Mouse (Mus musculus): ENCODE results near the gene Cks1b. TPM values are rescaled to one million over a fixed set of nuclear protein-coding genes. Genes with fewer than 3 reads are reported as not detected.

Cks1b gene
- polyA plus RNA-seq, 1 experiment from 2014 or later = 480 TPM

DNA sequence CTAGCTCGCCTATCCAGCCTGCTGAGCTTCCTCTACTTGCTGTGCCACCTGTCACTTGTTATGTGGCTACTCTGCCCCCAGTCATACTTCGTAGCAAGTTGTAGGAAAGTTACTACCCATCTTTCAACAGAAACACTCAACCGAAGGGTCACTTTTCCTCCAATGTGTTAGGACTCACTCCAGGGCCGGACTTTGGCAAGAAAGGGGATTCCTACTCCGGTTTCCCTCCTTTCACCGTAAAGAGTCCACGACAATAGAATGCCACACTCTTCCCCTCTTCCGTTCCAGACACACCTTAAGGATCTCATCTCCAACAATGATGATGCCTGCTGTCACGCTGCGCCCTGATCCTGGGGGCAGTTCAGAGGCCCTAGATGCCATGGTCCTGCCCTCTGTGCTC, 7.3 kb downstream of the Cks1b start:
- H3K4me1 ChIP-seq = peaks cover 6% of the 10 kb centered on the region
- WGBS = 80% methylated on average over 10 of the region's 10 CpGs
- peak overlapping the region; percentile 56 for H3K4me3 ChIP-seq
- no peak overlapping the region for H3K27ac ChIP-seq
- no peaks in the 10 kb centered on the region for H3K9me3 ChIP-seq
- ATAC-seq (ENCODE audit: insufficient number of reproducible peaks, insufficient read depth, low FRiP score, low TSS enrichment) = no peak
- peaks cover 32% of the 10 kb centered on the region for H3K36me3 ChIP-seq
- no peaks in the 10 kb centered on the region for H3K27me3 ChIP-seq
- peak overlapping the region; percentile 75 for H3K4me2 ChIP-seq (replicated peaks)
- H3K9ac ChIP-seq = peak overlapping the region; percentile 55

DNA sequence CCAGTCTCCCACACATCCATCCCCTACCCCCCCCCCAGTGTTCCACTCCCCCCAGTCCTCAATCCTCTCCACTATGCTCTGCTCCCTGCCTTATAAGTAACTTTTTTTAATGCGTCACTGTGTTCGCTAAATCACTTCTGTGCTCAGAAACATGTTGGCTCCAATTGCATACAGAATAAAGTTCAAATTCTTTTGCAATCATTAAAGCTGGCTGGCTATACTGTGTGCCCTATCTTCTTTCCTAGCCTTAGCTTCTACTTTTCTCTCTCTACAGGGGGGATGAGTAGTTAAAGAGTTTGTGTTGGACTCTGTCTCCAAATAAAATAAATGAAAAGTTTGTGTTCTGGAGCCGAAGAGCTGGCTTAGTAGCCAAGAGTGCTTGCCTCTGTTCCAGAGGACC, 8.5 kb downstream of the Cks1b start:
- H3K36me3 ChIP-seq = peaks cover 20% of the 10 kb centered on the region
- H3K9me3 ChIP-seq = no peaks in the 10 kb centered on the region
- H3K4me3 ChIP-seq = no peak overlapping the region
- H3K9ac ChIP-seq = no peak overlapping the region
- no peak for ATAC-seq (ENCODE audit: insufficient number of reproducible peaks, insufficient read depth, low FRiP score, low TSS enrichment)
- WGBS = 95% methylated on average over 3 of the region's 3 CpGs
- no peak overlapping the region for H3K4me2 ChIP-seq (replicated peaks)
- peaks cover 6% of the 10 kb centered on the region for H3K4me1 ChIP-seq
- no peaks in the 10 kb centered on the region for H3K27me3 ChIP-seq
- H3K27ac ChIP-seq = no peak overlapping the region

DNA sequence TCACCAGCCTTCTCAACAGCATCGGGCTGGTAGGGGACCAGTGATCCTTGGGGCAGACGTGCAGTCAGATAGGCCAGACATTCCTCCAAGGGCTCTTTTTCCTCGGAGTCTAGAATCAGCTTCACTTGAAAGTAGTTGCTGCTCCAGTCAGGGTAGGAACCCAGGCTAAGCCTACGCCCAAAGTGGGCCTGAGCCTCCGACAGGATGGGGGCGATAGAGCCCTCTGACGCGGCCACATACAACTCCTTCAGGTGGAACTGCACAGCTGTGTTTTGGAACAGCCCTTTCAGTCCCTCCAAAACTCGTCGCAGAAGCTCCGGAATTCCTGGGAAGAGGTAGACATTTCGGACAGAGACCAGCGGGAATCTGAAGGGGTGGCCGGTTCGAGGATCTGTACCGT, 9.7 kb downstream of the Cks1b start:
- no peak overlapping the region for H3K4me3 ChIP-seq
- peaks cover 12% of the 10 kb centered on the region for H3K36me3 ChIP-seq
- ATAC-seq (ENCODE audit: insufficient number of reproducible peaks, insufficient read depth, low FRiP score, low TSS enrichment) = no peak
- no peak overlapping the region for H3K27ac ChIP-seq
- no peak overlapping the region for H3K9ac ChIP-seq
- no peak overlapping the region for H3K4me2 ChIP-seq (replicated peaks)
- peaks cover 6% of the 10 kb centered on the region for H3K4me1 ChIP-seq
- H3K9me3 ChIP-seq = no peaks in the 10 kb centered on the region
- no peaks in the 10 kb centered on the region for H3K27me3 ChIP-seq
- 65% methylated on average over 16 of the region's 16 CpGs for WGBS

DNA sequence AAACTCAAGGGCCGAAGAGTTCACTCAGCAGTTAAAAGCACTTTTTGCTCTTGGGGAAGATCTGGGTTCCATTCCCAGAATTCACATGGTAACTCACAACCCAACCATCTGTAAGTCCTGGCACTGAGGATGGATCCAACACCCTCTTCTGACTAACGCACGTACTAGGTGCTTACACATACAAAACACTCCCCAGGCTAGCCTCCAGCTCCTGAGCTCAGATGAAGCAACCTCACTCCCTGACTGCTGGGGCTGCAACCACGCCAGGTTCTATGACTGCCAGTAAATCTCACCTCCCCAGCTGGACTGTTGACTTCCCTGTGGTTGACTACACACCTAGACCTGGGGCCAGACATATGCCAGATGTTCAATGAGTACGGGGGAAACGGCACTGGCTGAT, 11.3 kb downstream of the Cks1b start:
- H3K27ac ChIP-seq = no peak overlapping the region
- ATAC-seq (ENCODE audit: insufficient number of reproducible peaks, insufficient read depth, low FRiP score, low TSS enrichment) = no peak
- WGBS = 93% methylated on average over 6 of the region's 6 CpGs
- peaks cover 6% of the 10 kb centered on the region for H3K4me1 ChIP-seq
- no peak overlapping the region for H3K4me2 ChIP-seq (replicated peaks)
- no peaks in the 10 kb centered on the region for H3K27me3 ChIP-seq
- H3K4me3 ChIP-seq = no peak overlapping the region
- H3K9me3 ChIP-seq = no peaks in the 10 kb centered on the region
- peaks cover 22% of the 10 kb centered on the region for H3K36me3 ChIP-seq
- H3K9ac ChIP-seq = no peak overlapping the region

DNA sequence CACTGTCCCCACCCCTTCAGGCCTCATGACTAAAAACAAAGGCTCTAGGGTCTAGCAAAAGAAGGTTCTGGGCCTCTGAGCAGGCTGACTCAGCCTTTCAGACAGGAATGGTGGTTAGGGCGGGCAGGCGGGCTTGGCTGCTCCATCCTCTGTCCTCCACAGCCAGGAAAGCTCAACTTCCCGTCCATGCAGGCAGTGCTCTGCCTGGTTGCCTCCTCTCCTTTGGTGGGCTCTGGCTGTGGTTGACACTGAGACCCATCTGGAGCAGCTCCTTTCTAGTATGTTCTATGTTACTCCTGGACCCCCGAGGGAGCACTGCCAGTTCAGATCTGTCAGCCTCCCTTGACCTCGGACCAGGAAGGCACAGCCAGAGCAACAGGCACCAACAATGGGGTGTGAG, 15.5 kb downstream of the Cks1b start, which contains the start of gene Lenep:
TSS of gene Lenep (minus strand) at position 101 of the 400 bp plus-strand sequence.
- H3K4me2 ChIP-seq (replicated peaks) = no peak within 1 kb of the TSS
- ATAC-seq (ENCODE audit: insufficient number of reproducible peaks, insufficient read depth, low FRiP score, low TSS enrichment) = no peak
- H3K9ac ChIP-seq = no peak within 1 kb of the TSS
- no peaks in the 10 kb centered on the region for H3K9me3 ChIP-seq
- no peak within 1 kb of the TSS for H3K27ac ChIP-seq
- H3K27me3 ChIP-seq = no peaks in the 10 kb centered on the region
- no peak within 1 kb of the TSS for H3K4me3 ChIP-seq
- 79% methylated on average over 5 of the region's 5 CpGs for WGBS
- peaks cover 22% of the 10 kb centered on the region for H3K36me3 ChIP-seq
- no peaks in the 10 kb centered on the region for H3K4me1 ChIP-seq

DNA sequence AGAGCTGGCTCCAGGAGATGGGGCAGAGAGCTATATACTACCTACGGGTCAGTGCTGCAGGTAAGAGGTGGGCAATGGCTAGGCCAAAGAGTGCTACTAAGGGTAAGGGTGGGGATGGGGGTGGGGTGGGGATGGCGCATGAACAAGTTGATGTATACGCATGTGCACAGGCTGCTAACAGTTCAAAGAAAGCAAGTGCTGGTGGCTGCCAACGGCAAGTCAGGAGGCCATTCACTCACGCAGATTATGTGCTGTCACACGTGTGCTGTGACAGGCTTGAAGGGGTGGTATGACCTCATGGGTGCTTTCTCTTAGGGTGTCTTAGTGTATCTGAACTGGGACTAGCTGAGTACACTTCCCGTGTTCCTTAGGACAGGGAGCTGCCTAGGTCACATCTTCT, 16.9 kb downstream of the Cks1b start:
- H3K27ac ChIP-seq = no peak overlapping the region
- no peak for ATAC-seq (ENCODE audit: insufficient number of reproducible peaks, insufficient read depth, low FRiP score, low TSS enrichment)
- H3K4me2 ChIP-seq (replicated peaks) = no peak overlapping the region
- no peaks in the 10 kb centered on the region for H3K27me3 ChIP-seq
- H3K9ac ChIP-seq = no peak overlapping the region
- 86% methylated on average over 7 of the region's 7 CpGs for WGBS
- no peaks in the 10 kb centered on the region for H3K9me3 ChIP-seq
- no peaks in the 10 kb centered on the region for H3K4me1 ChIP-seq
- H3K36me3 ChIP-seq = peaks cover 15% of the 10 kb centered on the region
- H3K4me3 ChIP-seq = no peak overlapping the region

DNA sequence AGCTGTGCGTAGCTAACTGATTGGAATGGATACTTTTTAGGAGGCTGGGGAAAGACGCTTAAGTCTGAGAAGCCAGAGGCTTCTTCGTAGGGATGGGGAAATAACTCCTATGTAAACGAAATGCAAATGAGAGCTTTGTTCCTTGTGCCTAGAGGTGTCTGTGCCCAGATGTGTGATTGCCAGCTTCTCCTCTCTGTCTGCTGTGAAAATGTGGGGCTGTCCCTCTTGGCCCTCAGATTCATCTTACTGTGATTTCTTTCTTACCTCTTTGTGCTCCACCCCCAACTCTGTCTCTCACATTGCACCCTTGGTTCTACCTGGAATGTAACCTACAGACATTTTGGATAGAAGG, 21.6 kb downstream of the Cks1b start:
- Histone ChIP-seq H3K27me3 (peaks cover 15% of the 10 kb centered on the region), H3K36me3 (no peaks in the 10 kb centered on the region; the same call in 1 of the 2 replicates), H3K27ac (no peak overlapping the region), H3K4me2 (replicated peaks) (peak overlapping the region; percentile 97), H3K9ac (peak overlapping the region; percentile 55; the same call in 1 of the 2 replicates), H3K4me3 (peak overlapping the region; percentile 50), H3K4me1 (peaks cover 29% of the 10 kb centered on the region), H3K9me3 (no peaks in the 10 kb centered on the region)
- 2% methylated on average over 4 of the region's 4 CpGs for WGBS
- ATAC-seq (ENCODE audit: insufficient number of reproducible peaks, insufficient read depth, low FRiP score, low TSS enrichment) = no peak

DNA sequence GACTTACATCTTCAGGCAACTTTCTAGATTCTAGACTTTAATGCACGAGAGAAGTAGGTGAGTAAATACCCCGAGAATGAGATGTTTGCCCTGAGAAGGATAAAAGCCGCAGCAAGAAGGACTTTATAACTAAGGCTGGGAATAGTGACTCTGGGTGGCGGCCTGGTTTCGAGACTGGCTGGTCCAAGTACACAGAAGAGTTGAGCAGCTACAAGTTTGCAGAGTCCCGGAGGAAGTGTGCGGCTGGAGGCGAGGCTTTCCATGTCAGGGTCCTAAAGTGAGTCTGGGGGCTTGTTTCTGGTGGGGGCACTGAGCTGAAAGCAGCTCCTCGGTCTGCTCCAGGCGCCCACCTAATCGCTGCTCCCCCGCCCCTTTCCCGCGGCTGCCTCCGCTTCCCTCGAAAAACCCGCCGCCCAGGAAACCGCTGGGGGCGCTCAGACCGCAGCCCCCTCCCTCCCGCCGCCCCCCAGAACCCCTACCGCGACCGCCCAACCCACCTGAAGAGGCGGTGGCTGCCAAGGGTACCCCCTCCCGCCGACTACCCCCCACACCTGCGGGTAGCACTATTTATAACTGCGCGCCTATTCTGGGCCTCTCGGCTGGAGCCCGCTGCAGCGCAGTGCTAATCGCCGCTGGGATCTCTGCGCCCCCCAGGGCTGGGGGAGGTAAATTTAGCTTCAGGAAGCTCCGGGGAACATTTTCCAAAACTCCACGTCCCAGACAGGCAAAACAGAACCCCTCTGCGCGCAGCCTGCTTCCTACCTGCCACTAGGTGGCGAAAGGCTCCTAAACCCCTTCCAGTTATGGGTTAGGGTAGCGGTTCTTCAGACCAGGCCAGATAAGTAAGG, 22.2 kb downstream of the Cks1b start:
- H3K36me3 ChIP-seq = no peaks in the 10 kb centered on the region; the same call in 1 of the 2 replicates
- peak overlapping the region; percentile 50 for H3K4me3 ChIP-seq
- H3K4me2 ChIP-seq (replicated peaks) = peak overlapping the region; percentile 97
- WGBS = under 1% methylated on average over 44 of the region's 44 CpGs
- H3K9me3 ChIP-seq = no peaks in the 10 kb centered on the region
- peaks cover 21% of the 10 kb centered on the region for H3K27me3 ChIP-seq
- H3K4me1 ChIP-seq = peaks cover 35% of the 10 kb centered on the region
- H3K9ac ChIP-seq = peak overlapping the region; percentile 55
- H3K27ac ChIP-seq = peak overlapping the region; percentile 68; the same call in 1 of the 2 replicates
- no peak for ATAC-seq (ENCODE audit: insufficient number of reproducible peaks, insufficient read depth, low FRiP score, low TSS enrichment)

DNA sequence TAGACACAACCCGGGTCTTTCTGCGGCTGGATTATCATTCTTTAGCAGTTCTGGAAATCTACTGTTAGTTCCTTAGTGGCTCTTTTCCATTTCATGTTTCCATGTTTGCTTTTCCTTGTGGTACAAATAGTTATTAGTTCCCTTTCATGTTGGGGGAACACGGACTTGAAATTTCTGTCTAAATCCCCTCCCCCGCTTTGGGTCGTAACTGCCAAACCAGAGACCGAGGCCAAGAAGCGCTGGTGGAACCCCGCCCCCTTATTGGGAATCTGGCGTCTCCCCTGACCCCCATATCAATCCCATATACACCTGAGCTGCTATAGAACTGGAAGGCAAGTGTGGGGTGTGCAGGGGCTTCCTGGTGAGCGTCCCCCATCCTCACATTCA, 22.8 kb downstream of the Cks1b start:
- Histone ChIP-seq H3K4me2 (replicated peaks) (peak overlapping the region; percentile 97), H3K9ac (peak overlapping the region; percentile 58; the same call in 1 of the 2 replicates), H3K4me1 (peaks cover 42% of the 10 kb centered on the region), H3K27ac (peak overlapping the region; percentile 68), H3K36me3 (no peaks in the 10 kb centered on the region; the same call in 1 of the 2 replicates), H3K27me3 (peaks cover 26% of the 10 kb centered on the region), H3K4me3 (peak overlapping the region; percentile 50), H3K9me3 (no peaks in the 10 kb centered on the region)
- WGBS = 3% methylated on average over 10 of the region's 10 CpGs
- no peak for ATAC-seq (ENCODE audit: insufficient number of reproducible peaks, insufficient read depth, low FRiP score, low TSS enrichment)

DNA sequence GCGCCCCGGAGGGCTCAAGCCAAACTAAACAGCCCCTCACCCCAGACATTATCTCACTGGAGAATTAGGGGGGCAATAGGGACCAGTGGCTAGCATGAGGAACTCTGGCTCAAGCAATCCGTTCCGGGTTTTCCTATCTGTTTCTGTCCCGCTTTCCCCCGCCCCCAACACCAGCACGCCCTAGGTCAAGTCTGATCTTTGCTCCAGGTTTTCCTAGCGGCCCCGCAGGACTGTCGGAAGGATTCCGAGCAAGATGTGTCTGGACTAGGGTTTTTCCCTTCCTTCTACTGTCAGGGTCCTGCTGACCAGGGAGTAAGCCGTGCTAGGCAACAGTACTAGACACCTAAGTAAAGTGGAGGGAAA, 23.3 kb downstream of the Cks1b start:
- H3K9me3 ChIP-seq = no peaks in the 10 kb centered on the region
- ATAC-seq (ENCODE audit: insufficient number of reproducible peaks, insufficient read depth, low FRiP score, low TSS enrichment) = no peak
- peak overlapping the region; percentile 58 for H3K9ac ChIP-seq
- WGBS = under 1% methylated on average over 12 of the region's 12 CpGs
- H3K4me1 ChIP-seq = peaks cover 46% of the 10 kb centered on the region
- H3K27me3 ChIP-seq = peaks cover 26% of the 10 kb centered on the region
- H3K27ac ChIP-seq = peak overlapping the region; percentile 68
- H3K36me3 ChIP-seq = no peaks in the 10 kb centered on the region; the same call in 1 of the 2 replicates
- peak overlapping the region; percentile 50 for H3K4me3 ChIP-seq
- H3K4me2 ChIP-seq (replicated peaks) = peak overlapping the region; percentile 97

DNA sequence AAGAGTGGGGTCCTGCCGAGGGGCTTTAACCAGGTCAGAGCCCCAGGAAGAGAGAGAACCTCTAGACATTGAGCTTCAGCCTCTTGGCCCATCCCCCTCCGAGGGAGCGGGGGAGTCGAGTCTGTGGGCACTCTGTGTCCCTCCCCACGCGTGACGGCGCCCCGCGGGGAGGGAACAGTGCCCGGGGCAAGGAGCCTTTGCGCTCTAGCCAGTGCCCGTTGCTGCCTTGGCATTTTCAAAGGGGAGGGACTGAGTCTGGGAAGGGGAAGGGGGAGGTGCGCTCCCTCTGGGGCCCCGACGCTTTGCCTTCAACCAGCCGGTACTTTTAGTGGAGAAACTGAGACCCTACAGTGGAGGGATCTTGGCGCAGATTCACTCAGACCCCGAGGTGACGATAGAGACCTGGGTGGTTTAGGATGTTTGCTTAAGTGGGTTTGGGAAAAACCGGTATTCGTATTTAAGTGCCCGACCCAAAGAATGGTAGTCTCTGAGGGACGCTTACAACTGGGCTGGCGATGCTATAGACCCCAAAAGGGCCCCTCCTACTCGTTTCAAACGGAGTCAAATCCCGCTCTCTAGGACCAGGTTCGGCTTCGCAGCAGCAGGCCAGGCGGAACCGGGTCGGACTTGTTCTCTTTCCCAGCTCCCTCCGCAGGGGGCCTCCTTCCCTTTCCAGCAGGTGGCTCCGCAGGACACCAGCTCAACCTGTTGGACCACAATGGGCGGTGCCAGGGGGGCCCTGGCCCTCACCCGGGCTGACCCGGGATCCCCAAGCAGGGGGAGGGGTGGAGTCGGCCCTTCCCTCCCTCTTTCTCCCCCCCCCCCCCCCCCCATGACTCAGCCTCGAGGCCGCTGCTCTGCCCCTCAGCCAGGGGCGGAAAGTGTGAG, 23.9 kb downstream of the Cks1b start, which contains the start of gene Zbtb7b:
TSS of gene Zbtb7b (minus strand) at position 771 of the 888 bp plus-strand sequence.
- peaks cover 46% of the 10 kb centered on the region for H3K4me1 ChIP-seq
- H3K27me3 ChIP-seq = peaks cover 26% of the 10 kb centered on the region
- H3K4me2 ChIP-seq (replicated peaks) = peak within 1 kb of the TSS; percentile 97
- H3K27ac ChIP-seq = peak within 1 kb of the TSS; percentile 68
- ATAC-seq (ENCODE audit: insufficient number of reproducible peaks, insufficient read depth, low FRiP score, low TSS enrichment) = peak; percentile 5; the same call in 1 of the 2 replicates
- H3K9ac ChIP-seq = peak within 1 kb of the TSS; percentile 58
- H3K9me3 ChIP-seq = no peaks in the 10 kb centered on the region
- no peaks in the 10 kb centered on the region for H3K36me3 ChIP-seq
- under 1% methylated on average over 39 of the region's 42 CpGs for WGBS
- peak within 1 kb of the TSS; percentile 50 for H3K4me3 ChIP-seq

Data from embryonic facial prominence, embryonic 12.5 days (tissue).